Mouse (Mus musculus): ENCODE measurements around the gene Vmn2r91.
"Not testable (repeated sequence)": the region's sequence is repeated elsewhere in the genome, so short reads cannot be mapped to it uniquely, and the experiment has no call there.

Vmn2r91 gene

DNA sequence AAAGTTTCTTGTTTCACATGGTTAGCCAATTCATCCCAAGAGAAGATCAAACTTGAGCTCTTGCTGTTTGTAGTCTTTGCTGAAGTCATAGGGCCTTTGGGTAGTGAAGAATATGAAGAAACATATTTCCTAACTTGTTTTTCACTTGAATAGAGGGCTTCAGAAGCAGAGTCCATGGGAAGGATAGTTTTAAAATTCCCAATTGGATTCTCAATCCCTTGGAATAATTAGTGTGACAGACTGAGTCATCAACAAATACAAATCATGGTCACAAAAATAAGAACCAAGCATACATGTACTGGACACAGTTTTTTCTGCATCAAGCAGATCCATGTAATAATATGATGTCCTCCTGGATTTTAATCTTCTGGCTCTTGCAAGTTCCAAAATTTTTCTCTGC, at the start of gene Vmn2r91:
Gene Vmn2r91, plus strand, starts transcription at position 301 of the 400 bp plus-strand sequence.
- not testable (repeated sequence) for DNase-seq (ENCODE audit: low spot score in 2 of 2)

DNA sequence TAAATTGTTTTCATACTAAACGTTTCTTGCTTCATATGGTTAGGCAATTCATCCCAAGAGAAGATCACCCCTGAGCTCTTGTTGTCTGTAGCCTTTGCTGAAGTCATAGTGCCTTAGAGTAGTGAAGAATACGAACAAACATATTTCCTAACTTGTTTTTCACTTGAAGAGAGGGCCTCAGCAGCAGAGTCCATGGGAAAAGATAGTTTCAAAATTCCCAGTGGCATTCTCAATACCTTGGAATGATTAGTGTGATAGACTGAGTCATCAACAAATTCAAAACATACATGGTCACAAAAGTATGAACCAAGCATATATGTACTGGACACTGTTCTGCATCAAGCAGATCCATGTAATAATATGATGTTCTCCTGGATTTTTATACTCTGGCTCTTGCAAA, 35.7 kb upstream of the Vmn2r91 start, which contains the start of gene Vmn2r124:
Gene Vmn2r124, plus strand, starts transcription at position 301 of the 400 bp plus-strand sequence.
- DNase-seq (ENCODE audit: low spot score in 2 of 2): no peak

- not testable (repeated sequence) for DNase-seq (ENCODE audit: low spot score in 2 of 2)
These were observed 10.8 kb downstream of the Vmn2r91 start for GRCm38 (mm10) chr17:18095626-18096025.

- not testable (repeated sequence) for DNase-seq (ENCODE audit: low spot score in 2 of 2)
These were observed 17.4 kb downstream of the Vmn2r91 start for GRCm38 (mm10) chr17:18102265-18102664.

DNA sequence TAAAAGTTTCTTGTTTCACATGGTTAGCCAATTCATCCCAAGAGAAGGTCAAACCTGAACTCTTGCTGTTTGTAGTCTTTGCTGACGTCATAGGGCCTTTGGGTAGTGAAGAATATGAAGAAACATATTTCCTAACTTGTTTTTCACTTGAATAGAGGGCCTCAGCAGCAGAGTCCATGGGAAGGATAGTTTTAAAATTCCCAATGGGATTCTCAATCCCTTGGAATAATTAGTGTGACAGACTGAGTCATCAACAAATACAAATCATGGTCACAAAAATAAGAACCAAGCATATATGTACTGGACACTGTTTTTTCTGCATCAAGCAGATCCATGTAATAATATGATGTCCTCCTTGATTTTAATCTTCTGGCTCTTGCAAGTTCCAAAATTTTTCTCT, 66.8 kb downstream of the Vmn2r91 start, which contains the start of gene Vmn2r92:
Gene Vmn2r92, plus strand, starts transcription at position 301 of the 400 bp plus-strand sequence.
- not testable (repeated sequence) for DNase-seq (ENCODE audit: low spot score in 2 of 2)

DNA sequence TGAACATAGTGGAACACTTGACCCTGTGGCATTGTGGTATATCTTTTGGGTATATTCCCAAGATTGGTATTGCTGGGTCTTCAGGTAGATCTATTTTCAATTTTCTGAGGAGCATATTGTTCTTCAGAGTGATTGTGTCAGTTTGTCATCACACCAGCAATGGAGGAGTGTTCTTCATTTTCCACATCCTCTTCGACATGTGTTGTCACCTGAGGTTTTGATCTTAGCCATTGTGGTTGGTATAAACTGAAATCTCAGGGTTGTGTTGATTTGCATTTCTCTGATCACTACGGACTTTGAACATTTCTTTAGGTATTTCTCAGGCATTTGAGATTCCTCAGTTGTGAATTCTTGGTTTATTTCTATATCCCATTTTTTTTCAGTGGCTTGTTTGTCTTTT, 76.4 kb downstream of the Vmn2r91 start:
- DNase-seq (ENCODE audit: low spot score in 2 of 2): not testable (repeated sequence)
